Mouse (Mus musculus): ENCODE data around the gene Flywch1.
"Not testable (repeated sequence)": the region's sequence is repeated elsewhere in the genome, so short reads cannot be mapped to it uniquely, and the experiment has no call there.

Flywch1 gene

DNA sequence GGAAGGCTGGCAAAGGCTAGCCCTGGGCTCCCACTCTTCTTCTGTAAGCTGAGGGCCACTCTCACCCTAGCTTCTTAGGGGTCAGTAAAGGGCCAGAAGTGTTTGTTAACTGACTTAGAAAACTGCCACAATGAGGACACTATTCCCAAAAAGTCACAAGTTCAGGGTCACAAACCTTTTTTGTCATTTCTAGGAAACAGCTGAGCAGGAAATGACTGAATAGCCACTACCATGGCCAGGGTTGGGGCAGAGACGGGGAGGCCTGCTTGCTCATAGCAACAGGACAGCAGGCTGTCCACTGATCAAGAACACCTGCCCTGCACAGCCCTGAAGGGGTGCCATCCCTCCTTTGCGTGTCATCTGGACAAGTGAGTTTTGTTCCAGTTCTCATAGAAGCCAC is 5.7 kb upstream of the Flywch1 start:
- DNase-seq = no peak

DNA sequence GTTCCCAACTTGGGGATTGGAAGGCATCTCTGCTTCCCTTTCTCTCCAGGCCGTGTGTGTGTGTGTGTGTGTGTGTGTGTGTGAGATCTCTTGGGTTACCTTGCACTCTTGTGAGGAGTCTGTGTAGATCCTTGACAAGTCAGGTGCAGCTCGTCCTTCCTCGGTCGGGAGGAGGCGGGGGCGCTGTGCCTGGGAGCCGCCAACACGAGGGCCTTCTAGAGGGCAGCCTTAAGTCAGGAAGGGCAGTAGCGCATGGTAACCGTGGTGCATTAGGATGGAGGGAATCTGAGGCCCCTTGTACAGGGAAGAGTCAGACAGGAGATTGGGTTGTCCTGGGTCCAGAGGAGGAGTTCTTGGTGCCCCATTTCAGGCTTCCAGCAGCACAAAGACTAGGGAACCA is 4.8 kb upstream of the Flywch1 start:
- DNase-seq = no peak

GRCm38 (mm10) chr17:23774090-23774489 is 2.7 kb upstream of the Flywch1 start:
- DNase-seq = peak; percentile 89

GRCm38 (mm10) chr17:23773676-23774075 is 2.3 kb upstream of the Flywch1 start:
- DNase-seq = no peak

- not testable (repeated sequence) for DNase-seq
These were observed 786 bp upstream of the Flywch1 start for GRCm38 (mm10) chr17:23772219-23772556.

DNA sequence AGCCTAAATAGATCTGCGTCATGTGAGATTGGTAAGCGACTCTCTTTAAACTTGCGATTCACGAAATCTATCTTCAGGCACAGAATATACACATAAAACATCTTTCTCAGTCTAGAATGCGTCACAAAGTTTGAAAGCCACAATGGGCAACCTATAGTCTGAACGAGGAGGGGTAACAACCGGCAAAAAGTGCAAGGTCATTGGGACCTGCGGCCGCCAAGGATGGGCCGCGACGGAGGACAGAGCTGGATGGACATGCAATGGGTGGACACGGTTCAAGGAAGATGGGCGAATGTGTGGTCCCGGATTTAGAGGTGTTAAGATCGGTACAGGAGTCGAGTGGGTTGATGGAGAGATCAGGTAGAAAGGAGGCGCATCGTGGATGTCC is 512 bp downstream of the Flywch1 start:
- DNase-seq = no peak

DNA sequence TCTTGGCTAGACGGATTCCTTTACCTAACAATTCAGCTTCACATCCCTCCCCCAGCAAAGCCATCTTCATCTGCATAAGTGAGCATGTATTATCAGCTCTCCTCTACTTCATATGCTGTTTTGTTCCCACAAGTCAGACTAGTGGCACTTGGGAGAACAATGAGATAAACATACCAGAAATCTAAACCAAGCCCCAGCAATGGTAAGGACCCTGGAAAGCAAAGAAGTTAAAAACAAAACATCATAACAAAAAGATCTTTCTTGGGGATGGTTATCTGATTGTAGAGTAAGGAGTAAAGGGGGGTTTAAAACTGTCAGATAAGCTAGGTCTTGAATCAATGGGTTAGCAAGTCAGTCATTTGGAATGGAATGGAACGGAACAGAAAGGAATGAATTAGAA is 909 bp downstream of the Flywch1 start:
- no peak for DNase-seq

GRCm38 (mm10) chr17:23762976-23763375 is 8.4 kb downstream of the Flywch1 start:
- no peak for DNase-seq

DNA sequence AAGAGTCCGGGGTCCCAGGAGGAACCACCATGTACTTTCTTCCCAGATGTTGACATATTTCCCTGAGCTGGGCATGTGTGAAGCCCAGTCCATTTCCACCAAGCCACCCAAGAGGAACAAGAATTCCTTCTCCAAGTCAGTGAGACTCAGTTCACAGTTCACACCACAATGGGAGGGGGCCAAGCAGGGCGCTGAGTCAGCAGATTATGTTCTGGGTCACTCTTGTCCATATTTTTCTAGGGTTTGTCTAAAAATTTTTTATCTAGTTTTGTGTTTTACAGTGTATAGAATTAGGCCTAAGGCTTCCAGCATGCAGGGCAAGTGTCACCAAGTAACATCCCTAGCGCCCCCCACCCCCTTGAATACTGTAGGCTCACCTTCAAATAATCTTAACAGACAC is 10.2 kb downstream of the Flywch1 start:
- DNase-seq = no peak

- no peak for DNase-seq
These were observed 11.2 kb downstream of the Flywch1 start for GRCm38 (mm10) chr17:23760231-23760630.

DNA sequence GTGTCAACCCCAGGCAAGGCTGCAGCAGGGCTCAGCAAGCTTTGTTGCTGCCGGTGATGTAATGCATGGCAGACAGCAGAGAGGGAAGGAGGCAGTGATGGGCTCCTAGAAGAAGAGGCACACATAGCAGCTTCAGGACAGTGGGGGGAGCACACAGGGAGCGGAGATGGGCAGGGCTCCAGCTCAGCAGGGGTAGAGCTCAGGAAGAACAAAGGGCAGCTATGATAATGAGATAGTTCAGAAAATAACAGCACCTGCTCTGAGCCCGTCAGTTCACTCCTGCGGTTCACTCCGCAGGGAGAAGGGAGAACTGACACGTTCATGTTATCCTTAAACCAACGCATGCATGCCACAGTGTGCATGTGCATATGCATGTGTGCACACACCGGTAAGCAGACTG is 12.6 kb downstream of the Flywch1 start:
- DNase-seq = peak; percentile 42

- DNase-seq = no peak
These were observed 13.8 kb downstream of the Flywch1 start for GRCm38 (mm10) chr17:23757581-23757980.

GRCm38 (mm10) chr17:23755689-23756088 is 15.7 kb downstream of the Flywch1 start:
- peak; percentile 42 for DNase-seq

GRCm38 (mm10) chr17:23749400-23750191 is 21.8 kb downstream of the Flywch1 start:
- DNase-seq = no peak

GRCm38 (mm10) chr17:23748631-23749391 is 22.6 kb downstream of the Flywch1 start:
- peak; percentile 92 for DNase-seq

DNA sequence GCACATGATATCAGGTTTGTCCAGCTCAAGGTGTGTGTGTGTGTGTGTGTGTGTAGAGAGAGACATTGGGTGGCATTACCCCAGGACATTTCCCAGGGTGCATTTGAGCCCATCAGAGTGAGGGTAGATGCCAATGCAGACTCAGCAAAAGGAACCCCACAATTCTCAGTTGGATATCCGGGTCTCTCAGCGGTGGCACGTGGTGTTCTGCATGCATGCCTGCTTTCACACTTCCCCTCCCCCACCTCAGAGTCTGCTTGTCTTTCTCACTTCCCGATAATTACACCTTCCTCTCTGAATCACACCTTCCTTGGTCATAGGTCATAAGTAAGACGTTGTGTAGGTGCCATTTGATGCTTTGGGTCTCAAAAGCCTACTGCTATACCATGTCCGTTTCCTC is 23.4 kb downstream of the Flywch1 start:
- no peak for DNase-seq

DNA sequence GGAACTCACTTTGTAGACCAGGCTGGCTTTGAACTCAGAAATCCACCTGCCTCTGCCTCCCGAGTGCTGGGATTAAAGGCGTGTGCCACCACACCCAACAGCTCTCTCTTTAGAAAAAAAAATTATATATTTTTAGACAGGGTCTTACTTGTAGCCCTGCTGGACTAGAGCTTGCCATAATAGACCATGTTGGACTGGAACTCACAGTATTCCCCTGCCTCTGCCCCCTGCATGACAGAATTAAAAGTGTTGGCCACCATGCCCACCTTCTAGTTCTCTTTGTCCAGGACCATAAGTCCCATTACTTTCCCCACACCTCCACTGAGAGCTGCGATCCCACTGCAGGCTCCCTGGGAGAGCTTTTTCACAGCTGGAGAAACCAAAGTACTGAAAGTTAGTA is 23.9 kb downstream of the Flywch1 start:
- DNase-seq = no peak

DNA sequence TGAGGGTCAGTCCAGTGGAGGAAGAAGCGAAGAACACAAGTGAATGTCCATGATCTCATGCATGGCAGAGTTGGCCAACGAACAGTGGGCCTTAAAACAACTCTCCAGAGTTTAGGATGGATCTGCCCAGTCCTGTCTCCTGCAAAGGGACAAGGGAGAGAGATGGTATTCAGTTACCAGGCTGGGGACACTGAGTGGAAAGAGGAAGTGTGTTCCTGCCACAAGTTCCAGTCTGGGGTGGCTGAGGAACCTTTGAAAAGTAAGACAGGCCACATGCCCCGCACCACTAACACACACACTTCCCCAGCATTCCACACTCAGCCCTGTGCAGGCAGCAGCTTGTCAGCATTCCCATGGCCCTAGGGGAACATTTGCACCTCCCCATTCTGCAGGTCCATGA is 24.6 kb downstream of the Flywch1 start:
- no peak for DNase-seq

DNA sequence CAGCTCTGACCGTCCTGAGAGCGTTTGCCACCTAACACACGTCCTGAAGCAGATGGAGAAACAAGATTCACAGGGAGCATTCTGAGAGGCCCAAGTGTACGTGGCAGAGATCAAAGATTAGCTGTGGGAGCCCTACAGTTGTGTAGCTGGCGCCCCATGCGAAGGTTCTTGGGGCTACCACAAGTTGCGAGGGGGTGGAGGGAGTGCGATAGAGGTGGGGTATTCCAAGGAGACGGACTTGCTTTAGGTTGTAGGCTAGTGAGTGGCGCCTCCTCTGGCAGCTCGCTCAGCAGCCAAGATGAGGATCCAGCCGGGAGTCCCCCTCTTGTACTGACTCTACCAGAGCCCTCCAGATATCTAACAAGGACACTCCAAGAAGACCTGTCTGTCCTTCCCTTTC is 25.1 kb downstream of the Flywch1 start:
- DNase-seq = no peak

DNA sequence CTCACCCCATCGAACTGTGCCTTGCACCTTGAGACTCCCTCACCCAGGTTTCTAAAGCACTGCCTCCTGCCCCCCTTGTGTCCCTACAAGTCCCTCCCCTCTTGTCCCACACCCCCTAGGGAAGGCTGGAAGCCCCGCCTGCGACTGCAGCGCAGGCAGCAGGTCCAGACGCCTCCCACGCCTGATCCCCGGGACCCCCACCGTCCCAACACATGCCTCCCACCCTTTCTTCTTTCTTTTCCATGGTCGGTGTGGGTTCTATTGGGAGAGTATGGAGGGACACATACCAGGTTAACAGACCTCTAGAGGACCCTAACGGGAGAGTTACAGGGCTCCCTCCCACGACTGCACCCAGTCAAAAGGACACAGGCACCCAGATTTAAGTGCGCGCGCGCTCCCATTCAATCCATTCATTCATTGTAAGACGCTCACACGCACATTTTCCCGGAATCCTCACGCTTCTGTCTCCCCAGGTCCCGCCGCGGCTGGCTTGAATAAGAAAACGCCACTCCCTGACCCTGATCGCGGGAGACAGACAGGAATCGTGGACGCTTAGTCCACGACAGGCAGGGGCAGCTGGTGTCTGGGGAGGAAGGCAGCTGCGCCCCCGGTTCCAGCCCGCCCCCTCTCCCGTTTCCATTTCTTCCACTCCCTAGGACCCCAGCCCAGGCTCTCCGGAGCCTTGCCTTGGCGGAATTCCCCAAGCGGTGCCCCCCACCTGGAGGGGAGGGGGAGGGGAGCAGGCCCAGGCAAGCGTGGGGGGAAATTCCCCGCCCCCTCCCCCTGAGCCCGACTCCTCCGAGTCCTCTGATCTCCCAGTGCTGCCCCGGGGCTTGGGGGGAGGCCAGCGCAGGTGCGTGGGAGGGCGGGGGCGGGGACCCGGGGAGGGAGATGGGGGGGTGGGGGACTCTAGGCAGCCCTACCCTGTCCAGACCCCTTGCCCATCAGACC is 25.8 kb downstream of the Flywch1 start, which contains the start of gene Kremen2:
Gene Kremen2, minus strand, starts transcription at position 533 of the 951 bp plus-strand sequence.
- DNase-seq = no peak

GRCm38 (mm10) chr17:23744651-23745050 is 26.8 kb downstream of the Flywch1 start:
- no peak for DNase-seq

DNA sequence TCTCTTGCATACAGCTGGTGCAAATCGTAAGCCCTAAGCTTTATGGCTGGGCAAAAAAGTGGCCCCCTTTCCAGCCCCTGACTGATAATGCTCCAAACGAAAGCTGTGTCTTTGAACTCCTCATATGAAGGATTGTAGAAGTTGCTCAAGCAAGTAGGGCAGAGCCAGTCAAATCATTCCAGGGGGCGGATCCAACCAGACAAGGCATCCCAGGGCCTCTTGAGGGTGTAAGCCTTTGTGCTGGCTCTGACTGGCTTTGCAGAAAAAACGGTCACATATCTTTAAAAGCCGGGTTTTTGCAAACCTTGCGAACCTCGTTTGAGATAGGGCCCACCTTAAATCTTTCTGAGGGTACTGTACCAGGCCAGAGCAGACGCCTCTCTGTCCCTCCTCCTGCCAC is 27.3 kb downstream of the Flywch1 start:
- no peak for DNase-seq

DNA sequence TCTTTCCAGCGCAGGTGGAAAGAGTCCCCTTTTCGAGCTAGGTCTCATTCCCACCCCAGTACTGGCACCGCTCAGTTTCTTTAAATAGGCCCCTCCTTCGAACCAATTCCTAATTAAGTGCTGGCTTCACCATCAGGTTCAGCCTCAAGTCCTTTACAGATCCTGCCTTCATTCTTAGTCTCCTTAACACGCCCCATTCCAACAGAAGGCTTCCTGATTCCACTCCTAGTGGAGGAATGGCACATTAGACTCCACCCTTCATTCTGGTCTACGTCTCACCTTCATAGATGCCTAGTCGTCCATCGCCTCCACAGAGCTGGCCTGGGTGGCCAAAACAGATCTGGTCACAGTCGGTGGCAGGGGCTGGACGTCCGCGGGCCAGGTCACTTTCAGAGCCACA is 28.5 kb downstream of the Flywch1 start:
- DNase-seq = no peak

Measured in kidney, adult 9 months (tissue).